Mouse (Mus musculus) embryonic facial prominence, embryonic 14.5 days (tissue): Measurements from ENCODE around the gene Secisbp2. TPM values are rescaled to one million over a fixed set of nuclear protein-coding genes. Genes with fewer than 3 reads are reported as not detected.

ENCODE experiments used
- ATAC-seq: fragments of 200-750 bp; cut with Nextera tagmentation; 2 replicates; pipeline ENCODE4 v1.8.0; 2017; ENCODE audit warnings: low read depth, moderate number of reproducible peaks, moderate TSS enrichment
- DNase-seq: peaks from one replicate; pipeline ENCODE4 v3.0.0-alpha.2; 2015; ENCODE audit warnings: low spot score
- H3K27ac ChIP-seq: fragments of 300-500 bp; sonication (generic); replicated peaks from 2 replicates; pipeline ENCODE4 v1.5.1; 2014; ENCODE audit warnings: low read depth, mild to moderate bottlenecking, low read length, moderate library complexity
- H3K27me3 ChIP-seq: fragments of 300-500 bp; sonication (generic); replicated peaks from 2 replicates; pipeline ENCODE4 v1.6.1; 2014; ENCODE audit warnings: low read length; ENCODE audit not compliant: control insufficient read depth, insufficient read depth
- H3K36me3 ChIP-seq: fragments of 300-500 bp; sonication (generic); 2 replicates; pipeline ENCODE4 v1.6.1; 2014; ENCODE audit warnings: low read length, mixed read lengths; ENCODE audit not compliant: control insufficient read depth, insufficient read depth
- H3K4me1 ChIP-seq: fragments of 300-500 bp; sonication (generic); 2 replicates; pipeline ENCODE4 v1.6.1; 2014; ENCODE audit warnings: antibody characterized with exemption, low read length; ENCODE audit not compliant: control insufficient read depth, insufficient read depth
- H3K4me2 ChIP-seq: fragments of 300-500 bp; sonication (generic); 2 replicates; pipeline ENCODE4 v1.6.1; 2014; ENCODE audit warnings: low read depth, mild to moderate bottlenecking, low read length, moderate library complexity, mixed read lengths
- H3K4me3 ChIP-seq: fragments of 300-500 bp; sonication (generic); 2 replicates; pipeline ENCODE4 v1.5.1; 2014; ENCODE audit warnings: low read depth, mild to moderate bottlenecking, low read length
- H3K9ac ChIP-seq: fragments of 300-500 bp; sonication (generic); 2 replicates; pipeline ENCODE4 v1.6.1; 2014; ENCODE audit warnings: low read depth, mild to moderate bottlenecking, low read length, moderate library complexity, mixed read lengths
- H3K9me3 ChIP-seq: fragments of 300-500 bp; sonication (generic); 2 replicates; pipeline ENCODE4 v1.6.1; 2016; ENCODE audit warnings: low read length; ENCODE audit not compliant: control insufficient read depth
- WGBS: fragments of 180-500 bp; shearing (Covaris S2); extraction: QIAGEN DNeasy Blood & Tissue Kit; methylation state at CpG from one replicate; pipeline ENCODE4 v1.1.7; 2014; 5-methylcytosine and 5-hydroxymethylcytosine counted together
- polyA plus RNA-seq: library from polyadenylated mRNA; unstranded; fragments of >200 nt; fragmentation: Nextera tagmentation; extraction: Ambion mirVana; gene quantifications from 2 replicates; pipeline ENCODE4 v1.2.1, GENCODE M21; 2014

Secisbp2 gene
- polyA plus RNA-seq: 30.8 and 31.4 TPM in 2 replicates

DNA sequence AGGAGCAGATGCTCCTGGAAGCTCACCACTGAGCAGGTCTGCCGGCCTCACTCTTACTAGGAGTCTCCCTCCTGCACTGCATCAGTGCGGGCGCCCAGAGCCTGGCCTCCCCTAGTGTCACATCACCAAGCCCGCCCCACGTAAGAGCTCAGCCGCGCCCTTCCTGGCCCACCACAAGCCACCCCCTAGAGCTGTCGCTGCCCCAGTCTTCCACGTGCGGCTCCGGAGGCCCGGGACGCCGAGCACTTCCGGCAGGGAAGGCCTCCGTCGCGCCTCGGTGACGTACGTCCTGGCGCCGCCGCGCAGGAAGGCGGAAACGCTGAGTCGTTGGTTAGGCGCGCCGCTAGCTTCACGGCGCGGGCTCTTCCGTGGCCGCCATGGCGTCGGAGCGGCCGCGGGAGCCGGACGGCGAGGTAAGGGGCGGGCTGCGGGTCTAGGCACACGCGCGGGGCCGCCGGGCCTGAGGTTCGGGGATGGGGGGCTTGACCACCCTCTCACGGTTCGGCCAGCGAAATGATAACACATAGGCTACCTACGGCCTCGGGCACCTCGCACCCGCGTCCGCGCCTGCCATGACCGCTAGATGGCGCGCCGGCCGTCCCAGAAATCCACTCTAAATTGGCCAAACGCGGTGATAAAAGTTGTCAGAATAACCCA, at the start of gene Secisbp2:
Gene Secisbp2 (plus strand): TSS at position 290 of the 657 bp plus-strand sequence.
- DNase-seq (peak; percentile 97), ATAC-seq (peak; percentile 97)
- H3K27ac ChIP-seq: peak within 1 kb of the TSS; percentile 91
- H3K27me3 ChIP-seq: no peaks in the 10 kb centered on the region
- H3K9me3 ChIP-seq: no peaks in the 10 kb centered on the region
- peak within 1 kb of the TSS; percentile 82 for H3K9ac ChIP-seq
- under 1% methylated on average over 58 of the region's 69 CpGs for WGBS
- peak within 1 kb of the TSS; percentile 77 for H3K4me2 ChIP-seq
- peaks cover 40% of the 10 kb centered on the region for H3K36me3 ChIP-seq
- peaks cover 24% of the 10 kb centered on the region; the same call in 1 of the 2 replicates for H3K4me1 ChIP-seq
- peak within 1 kb of the TSS; percentile 74 for H3K4me3 ChIP-seq

DNA sequence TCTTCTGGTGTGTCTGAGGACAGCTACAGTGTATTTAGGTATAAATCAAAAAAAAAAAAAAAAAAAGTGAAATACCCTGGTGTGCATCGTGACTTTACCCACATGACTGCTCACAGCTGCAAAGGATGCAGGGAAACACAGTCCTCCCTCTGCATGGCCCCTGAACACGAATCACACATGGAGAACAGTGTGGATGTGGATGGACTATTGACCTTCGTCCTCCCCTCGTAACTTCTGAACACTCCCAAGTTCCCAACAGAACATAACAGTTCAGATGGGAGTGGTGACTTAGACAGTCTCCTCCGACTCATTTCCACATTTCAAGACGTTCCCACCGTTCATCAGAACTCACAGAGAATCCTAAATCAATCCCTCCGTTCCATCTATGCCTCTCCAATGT, 48.7 kb upstream of the Secisbp2 start:
- no peak overlapping the region for H3K4me3 ChIP-seq
- peak overlapping the region; percentile 52 for H3K4me2 ChIP-seq
- no peak for ATAC-seq

DNA sequence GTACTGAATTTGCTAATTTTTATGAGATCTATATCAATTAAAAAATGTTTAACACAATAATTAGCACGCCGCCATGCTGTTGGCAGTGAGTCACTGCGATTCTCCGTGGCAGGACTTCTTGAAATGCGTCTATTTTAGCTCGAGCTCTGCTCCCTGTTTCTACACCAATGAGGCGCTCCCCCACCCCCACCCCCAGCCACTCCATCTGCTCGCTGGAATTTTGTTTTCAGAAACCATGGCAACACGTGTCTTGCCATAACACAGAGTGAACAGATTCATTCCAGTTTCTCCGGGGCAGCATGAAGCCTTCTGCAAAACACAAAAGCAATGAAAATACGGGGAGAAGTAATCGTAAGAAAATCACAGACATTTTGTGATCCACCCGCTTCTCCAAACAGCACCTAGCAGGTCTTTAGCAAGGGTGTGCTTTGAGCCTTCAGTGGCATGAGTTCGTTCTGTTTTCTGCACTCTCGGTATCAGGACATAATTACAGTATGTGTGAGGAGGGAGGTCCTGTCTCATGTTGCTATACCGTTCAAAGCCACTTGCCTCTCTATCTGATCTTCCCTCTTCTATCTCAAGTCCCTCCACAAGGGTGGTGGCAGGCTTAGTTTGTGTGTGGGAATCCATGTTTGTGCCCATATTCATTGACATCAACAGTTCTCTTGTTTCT, 48.1 kb upstream of the Secisbp2 start:
- DNase-seq (peak; percentile 91), ATAC-seq (peak; percentile 83)
- 11% methylated on average over 16 of the region's 16 CpGs for WGBS
- no peaks in the 10 kb centered on the region for H3K36me3 ChIP-seq
- peak overlapping the region; percentile 23 for H3K4me3 ChIP-seq
- H3K4me1 ChIP-seq: 0 out of 2 replicates have a peak, but pooled peaks cover 4% of the 10 kb centered on the region
- H3K27ac ChIP-seq: no peak overlapping the region; the same call in 1 of the 2 replicates
- peak overlapping the region; percentile 32 for H3K9ac ChIP-seq
- peak overlapping the region; percentile 52 for H3K4me2 ChIP-seq
- no peaks in the 10 kb centered on the region for H3K27me3 ChIP-seq
- H3K9me3 ChIP-seq: no peaks in the 10 kb centered on the region

More for the DNA sequence above, 48.7 kb upstream of the Secisbp2 start:
- 64% methylated on average over 8 of the region's 8 CpGs for WGBS
- no peak overlapping the region for H3K27ac ChIP-seq
- H3K36me3 ChIP-seq: no peaks in the 10 kb centered on the region
- H3K27me3 ChIP-seq: no peaks in the 10 kb centered on the region
- H3K9me3 ChIP-seq: no peaks in the 10 kb centered on the region
- 0 out of 2 replicates have a peak, but pooled peaks cover 4% of the 10 kb centered on the region for H3K4me1 ChIP-seq
- H3K9ac ChIP-seq: no peak overlapping the region
- DNase-seq: no peak

DNA sequence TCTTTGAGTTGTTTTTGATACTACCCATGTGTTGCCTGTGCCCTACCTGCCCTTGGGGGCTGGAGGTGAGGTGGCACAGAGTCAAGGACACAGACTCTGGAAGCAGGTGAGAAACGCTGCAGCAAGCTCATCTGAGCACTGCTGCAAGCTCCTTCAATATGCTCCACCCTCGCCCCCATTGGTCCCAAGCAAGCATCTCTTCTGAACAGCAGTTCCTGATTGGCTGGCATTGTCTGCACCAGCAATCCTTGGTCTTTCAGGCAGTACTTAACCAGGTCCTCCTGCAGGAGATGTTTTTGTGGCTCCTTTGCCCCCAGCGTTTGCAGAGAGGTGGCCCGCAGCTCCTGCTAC, 47.6 kb upstream of the Secisbp2 start:
- no peaks in the 10 kb centered on the region for H3K27me3 ChIP-seq
- no peaks in the 10 kb centered on the region for H3K9me3 ChIP-seq
- H3K9ac ChIP-seq: peak overlapping the region; percentile 32
- 0 out of 2 replicates have a peak, but pooled peaks cover 4% of the 10 kb centered on the region for H3K4me1 ChIP-seq
- no peak overlapping the region; the same call in 1 of the 2 replicates for H3K27ac ChIP-seq
- ATAC-seq (no peak), DNase-seq (no peak)
- no peak overlapping the region for H3K4me3 ChIP-seq
- H3K4me2 ChIP-seq: peak overlapping the region; percentile 52
- WGBS: 30% methylated on average over 4 of the region's 4 CpGs
- no peaks in the 10 kb centered on the region for H3K36me3 ChIP-seq

DNA sequence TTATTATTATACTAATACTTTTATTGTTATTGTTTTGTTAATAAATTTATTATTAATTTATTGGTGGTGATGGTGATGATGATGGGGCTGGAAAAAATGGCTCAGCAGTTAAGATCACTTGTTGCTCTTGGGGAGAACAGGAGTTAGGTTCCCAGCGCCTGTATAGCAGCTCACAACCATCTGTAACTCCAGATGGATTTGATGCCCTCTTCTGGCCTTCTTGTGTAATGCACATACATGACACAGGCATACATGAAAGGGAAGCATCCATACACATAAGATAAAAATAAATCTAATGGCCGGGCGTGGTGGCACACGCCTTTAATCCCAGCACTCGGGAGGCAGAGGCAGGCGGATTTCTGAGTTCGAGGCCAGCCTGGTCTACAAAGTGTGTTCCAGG, 42.3 kb upstream of the Secisbp2 start:
- ATAC-seq (no peak), DNase-seq (no peak)
- 87% methylated on average over 7 of the region's 7 CpGs for WGBS
- Histone ChIP-seq H3K36me3 (no peaks in the 10 kb centered on the region), H3K9me3 (no peaks in the 10 kb centered on the region), H3K27me3 (no peaks in the 10 kb centered on the region), H3K9ac (no peak overlapping the region), H3K4me3 (no peak overlapping the region), H3K27ac (no peak overlapping the region), H3K4me2 (no peak overlapping the region), H3K4me1 (0 out of 2 replicates have a peak, but pooled peaks cover 3% of the 10 kb centered on the region)

DNA sequence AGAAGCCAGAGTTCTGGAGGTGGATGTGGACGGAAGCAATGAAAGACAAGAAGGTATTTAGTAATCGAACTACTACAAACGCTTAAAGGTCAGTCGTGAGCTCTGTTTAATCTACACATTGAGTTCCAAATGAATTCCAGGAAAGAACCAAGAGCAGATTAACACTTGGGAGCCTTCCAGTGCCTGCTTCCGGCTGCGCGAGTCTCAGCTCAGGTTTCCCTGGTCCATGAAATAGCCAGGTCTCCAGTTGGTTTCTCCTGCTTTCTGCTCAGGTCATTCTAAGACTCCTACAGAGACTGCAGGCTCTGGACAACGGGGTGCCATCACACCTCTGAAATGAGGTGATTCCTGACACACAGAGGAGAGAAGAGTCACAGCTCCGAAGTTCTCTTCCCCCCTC, 40.4 kb upstream of the Secisbp2 start:
- ATAC-seq: no peak

DNA sequence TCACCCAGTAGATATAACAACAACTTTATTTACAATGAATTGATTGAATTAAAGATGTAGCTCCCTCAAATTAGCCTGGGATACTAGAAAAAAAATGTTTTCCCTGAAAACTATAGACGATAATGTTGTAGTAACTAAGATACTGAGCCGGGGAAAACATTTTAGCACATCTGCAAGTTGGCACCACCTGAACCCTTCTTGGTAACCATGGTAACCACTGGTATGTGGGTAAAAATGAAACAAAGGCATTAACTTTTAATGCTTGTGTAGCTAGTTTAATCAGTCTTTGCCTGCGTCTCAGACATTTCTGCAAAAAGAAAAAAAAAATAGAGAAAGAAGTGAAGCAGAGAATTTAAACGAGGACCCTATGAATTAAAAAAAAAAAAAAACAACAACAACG, 40.0 kb upstream of the Secisbp2 start:
- Histone ChIP-seq H3K4me3 (no peak overlapping the region), H3K27me3 (no peaks in the 10 kb centered on the region), H3K9ac (no peak overlapping the region), H3K4me1 (0 out of 2 replicates have a peak, but pooled peaks cover 12% of the 10 kb centered on the region), H3K9me3 (no peaks in the 10 kb centered on the region), H3K27ac (no peak overlapping the region), H3K4me2 (peak overlapping the region; percentile 15; the same call in 1 of the 2 replicates), H3K36me3 (no peaks in the 10 kb centered on the region)
- ATAC-seq: no peak
- DNase-seq: peak; percentile 29
- 43% methylated on average over 5 of the region's 5 CpGs for WGBS

More for the DNA sequence above, 40.4 kb upstream of the Secisbp2 start:
- peak overlapping the region; percentile 15; the same call in 1 of the 2 replicates for H3K4me2 ChIP-seq
- no peak overlapping the region for H3K4me3 ChIP-seq
- H3K27ac ChIP-seq: no peak overlapping the region
- DNase-seq: peak; percentile 43
- H3K4me1 ChIP-seq: 0 out of 2 replicates have a peak, but pooled peaks cover 9% of the 10 kb centered on the region
- H3K9me3 ChIP-seq: no peaks in the 10 kb centered on the region
- H3K9ac ChIP-seq: no peak overlapping the region
- no peaks in the 10 kb centered on the region for H3K27me3 ChIP-seq
- H3K36me3 ChIP-seq: no peaks in the 10 kb centered on the region
- WGBS: 28% methylated on average over 9 of the region's 9 CpGs

DNA sequence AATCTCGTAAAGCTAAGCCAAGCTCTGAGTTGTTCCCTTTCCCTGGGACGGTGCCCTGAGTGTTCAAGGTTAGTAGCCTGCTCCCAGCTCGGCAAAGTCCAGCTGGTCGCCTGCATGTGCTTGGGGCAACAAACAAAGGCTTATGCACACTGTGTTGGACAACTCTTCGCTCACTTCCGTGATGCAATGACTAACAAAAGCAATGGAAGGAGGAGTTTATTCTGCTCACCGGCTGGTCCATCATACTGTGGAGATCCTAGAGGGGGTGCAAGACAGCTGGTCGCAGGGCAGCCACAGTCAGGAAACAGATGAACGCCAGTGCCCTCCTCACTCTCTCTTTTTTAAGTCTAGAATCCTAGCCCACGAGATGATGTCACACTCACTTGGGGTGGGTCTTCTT, 35.7 kb upstream of the Secisbp2 start:
- WGBS: 45% methylated on average over 10 of the region's 10 CpGs
- H3K4me3 ChIP-seq: no peak overlapping the region
- no peak overlapping the region for H3K9ac ChIP-seq
- no peaks in the 10 kb centered on the region for H3K9me3 ChIP-seq
- DNase-seq (no peak), ATAC-seq (no peak)
- no peaks in the 10 kb centered on the region for H3K36me3 ChIP-seq
- H3K27me3 ChIP-seq: no peaks in the 10 kb centered on the region
- H3K27ac ChIP-seq: no peak overlapping the region
- no peak overlapping the region for H3K4me2 ChIP-seq
- H3K4me1 ChIP-seq: peaks cover 17% of the 10 kb centered on the region; the same call in 1 of the 2 replicates
